Mouse (Mus musculus) midbrain, embryonic 15.5 days (tissue): ENCODE results near the gene Kcnk13. TPM values are rescaled to one million over a fixed set of nuclear protein-coding genes. Genes with fewer than 3 reads are reported as not detected.

ENCODE experiments used
- ATAC-seq: fragments of 200-750 bp; cut with Nextera tagmentation; replicated peaks from 2 replicates; pipeline ENCODE4 v1.8.0; 2017; ENCODE audit warnings: moderate TSS enrichment
- H3K27ac ChIP-seq: fragments of 300-500 bp; sonication (generic); 2 replicates; pipeline ENCODE4 v1.5.1; 2015; ENCODE audit warnings: mild to moderate bottlenecking, inconsistent platforms
- H3K27me3 ChIP-seq: fragments of 300-500 bp; sonication (generic); replicated peaks from 2 replicates; pipeline ENCODE4 v1.6.1; 2015; ENCODE audit warnings: inconsistent platforms
- H3K36me3 ChIP-seq: fragments of 300-500 bp; sonication (generic); replicated peaks from 2 replicates; pipeline ENCODE4 v1.6.1; 2015; ENCODE audit warnings: inconsistent platforms
- H3K4me1 ChIP-seq: fragments of 300-500 bp; sonication (generic); 2 replicates; pipeline ENCODE4 v1.6.1; 2015; ENCODE audit warnings: inconsistent platforms
- H3K4me2 ChIP-seq: fragments of 300-500 bp; sonication (generic); 2 replicates; pipeline ENCODE4 v1.6.1; 2015; ENCODE audit warnings: inconsistent platforms, mild to moderate bottlenecking, moderate library complexity
- H3K4me3 ChIP-seq: fragments of 300-500 bp; sonication (generic); 2 replicates; pipeline ENCODE4 v1.5.1; 2015; ENCODE audit warnings: mild to moderate bottlenecking, inconsistent platforms
- H3K9ac ChIP-seq: fragments of 300-500 bp; sonication (generic); 2 replicates; pipeline ENCODE4 v1.6.1; 2015; ENCODE audit warnings: mild to moderate bottlenecking, inconsistent platforms
- H3K9me3 ChIP-seq: fragments of 300-500 bp; sonication (generic); 2 replicates; pipeline ENCODE4 v1.6.1; 2016; ENCODE audit warnings: inconsistent platforms
- WGBS: fragments of 180-500 bp; shearing (Covaris S2); methylation state at CpG from one replicate; pipeline ENCODE4 v1.1.7; 2015; ENCODE audit warnings: mixed read lengths; 5-methylcytosine and 5-hydroxymethylcytosine counted together
- polyA plus RNA-seq: library from polyadenylated mRNA; unstranded; fragments of >200 nt; fragmentation: Nextera tagmentation; extraction: Ambion mirVana; gene quantifications from 2 replicates; pipeline ENCODE4 v1.2.1, GENCODE M21; 2015

Gene Kcnk13
- polyA plus RNA-seq, 1 experiment from 2014 or later = 1.1 TPM

- no peak for ATAC-seq
- H3K9ac ChIP-seq = no peak overlapping the region
- H3K9me3 ChIP-seq = no peaks in the 10 kb centered on the region
- no peak overlapping the region for H3K4me3 ChIP-seq
- H3K36me3 ChIP-seq = peaks cover 7% of the 10 kb centered on the region; the same call in 1 of the 2 replicates
- no peak overlapping the region for H3K4me2 ChIP-seq
- no peak overlapping the region for H3K27ac ChIP-seq
- WGBS = 84% methylated on average over 6 of the region's 6 CpGs
- no peaks in the 10 kb centered on the region for H3K27me3 ChIP-seq
- H3K4me1 ChIP-seq = no peaks in the 10 kb centered on the region
Measured at GRCm38 (mm10) chr12:99939179-99939578, 25.1 kb upstream of the Kcnk13 start.

GRCm38 (mm10) chr12:99940704-99941103 is 23.6 kb upstream of the Kcnk13 start:
- no peak overlapping the region for H3K4me2 ChIP-seq
- H3K4me3 ChIP-seq = no peak overlapping the region
- H3K27me3 ChIP-seq = no peaks in the 10 kb centered on the region
- H3K27ac ChIP-seq = no peak overlapping the region
- H3K4me1 ChIP-seq = no peaks in the 10 kb centered on the region
- 81% methylated on average over 7 of the region's 7 CpGs for WGBS
- H3K36me3 ChIP-seq = peaks cover 10% of the 10 kb centered on the region; the same call in 1 of the 2 replicates
- H3K9me3 ChIP-seq = no peaks in the 10 kb centered on the region
- no peak overlapping the region for H3K9ac ChIP-seq
- ATAC-seq = no peak

GRCm38 (mm10) chr12:99942441-99942840 is 21.9 kb upstream of the Kcnk13 start:
- Histone ChIP-seq H3K9ac (no peak overlapping the region), H3K4me2 (no peak overlapping the region), H3K4me1 (no peaks in the 10 kb centered on the region), H3K4me3 (no peak overlapping the region), H3K27ac (no peak overlapping the region), H3K36me3 (peaks cover 10% of the 10 kb centered on the region; the same call in 1 of the 2 replicates), H3K27me3 (no peaks in the 10 kb centered on the region), H3K9me3 (no peaks in the 10 kb centered on the region)
- ATAC-seq = no peak
- WGBS = 95% methylated on average over 8 of the region's 8 CpGs

- H3K27me3 ChIP-seq = no peaks in the 10 kb centered on the region
- no peak overlapping the region for H3K4me2 ChIP-seq
- H3K4me3 ChIP-seq = no peak overlapping the region
- no peaks in the 10 kb centered on the region for H3K9me3 ChIP-seq
- WGBS = 55% methylated on average over 7 of the region's 7 CpGs
- H3K9ac ChIP-seq = no peak overlapping the region
- H3K4me1 ChIP-seq = no peaks in the 10 kb centered on the region
- no peak overlapping the region for H3K27ac ChIP-seq
- ATAC-seq = no peak
- H3K36me3 ChIP-seq = 0 out of 2 replicates have a peak, but pooled peaks cover 14% of the 10 kb centered on the region
Measured at GRCm38 (mm10) chr12:99952928-99953327, 11.4 kb upstream of the Kcnk13 start.

GRCm38 (mm10) chr12:99956411-99956810 is 7.9 kb upstream of the Kcnk13 start:
- H3K27me3 ChIP-seq = no peaks in the 10 kb centered on the region; the same call in 1 of the 2 replicates
- H3K4me1 ChIP-seq = no peaks in the 10 kb centered on the region
- H3K27ac ChIP-seq = no peak overlapping the region
- ATAC-seq = no peak
- H3K4me2 ChIP-seq = no peak overlapping the region
- no peak overlapping the region for H3K9ac ChIP-seq
- H3K4me3 ChIP-seq = no peak overlapping the region
- 85% methylated on average over 7 of the region's 7 CpGs for WGBS
- 0 out of 2 replicates have a peak, but pooled peaks cover 8% of the 10 kb centered on the region for H3K36me3 ChIP-seq
- no peaks in the 10 kb centered on the region for H3K9me3 ChIP-seq

GRCm38 (mm10) chr12:99958068-99959060 is 5.9 kb upstream of the Kcnk13 start:
- ATAC-seq = 0 out of 2 replicates have a peak, but pooled peaks have one; percentile 48
- no peak overlapping the region for H3K9ac ChIP-seq

GRCm38 (mm10) chr12:99959291-99959690 is 5.0 kb upstream of the Kcnk13 start:
- no peak overlapping the region for H3K27ac ChIP-seq
- no peak for ATAC-seq
- H3K36me3 ChIP-seq = 0 out of 2 replicates have a peak, but pooled peaks cover 8% of the 10 kb centered on the region
- no peak overlapping the region for H3K4me3 ChIP-seq
- H3K4me2 ChIP-seq = no peak overlapping the region
- H3K9me3 ChIP-seq = no peaks in the 10 kb centered on the region
- H3K27me3 ChIP-seq = peaks cover 13% of the 10 kb centered on the region
- H3K9ac ChIP-seq = no peak overlapping the region
- peaks cover 2% of the 10 kb centered on the region for H3K4me1 ChIP-seq

More at GRCm38 (mm10) chr12:99958068-99959060, 5.9 kb upstream of the Kcnk13 start:
- peaks cover 3% of the 10 kb centered on the region; the same call in 1 of the 2 replicates for H3K27me3 ChIP-seq
- no peaks in the 10 kb centered on the region for H3K4me1 ChIP-seq
- no peak overlapping the region for H3K4me3 ChIP-seq
- no peaks in the 10 kb centered on the region for H3K9me3 ChIP-seq
- H3K36me3 ChIP-seq = 0 out of 2 replicates have a peak, but pooled peaks cover 8% of the 10 kb centered on the region
- 57% methylated on average over 9 of the region's 9 CpGs for WGBS
- no peak overlapping the region for H3K4me2 ChIP-seq
- peak overlapping the region; percentile 5; the same call in 1 of the 2 replicates for H3K27ac ChIP-seq

- Histone ChIP-seq H3K27ac (no peak overlapping the region), H3K4me2 (no peak overlapping the region), H3K4me1 (peaks cover 9% of the 10 kb centered on the region), H3K27me3 (peaks cover 18% of the 10 kb centered on the region), H3K9me3 (no peaks in the 10 kb centered on the region), H3K36me3 (0 out of 2 replicates have a peak, but pooled peaks cover 8% of the 10 kb centered on the region), H3K4me3 (no peak overlapping the region), H3K9ac (no peak overlapping the region)
- WGBS = 16% methylated on average over 10 of the region's 10 CpGs
- ATAC-seq = no peak
Measured at GRCm38 (mm10) chr12:99959930-99960329, 4.4 kb upstream of the Kcnk13 start.

- Histone ChIP-seq H3K4me3 (no peak overlapping the region), H3K4me1 (peaks cover 15% of the 10 kb centered on the region), H3K9ac (no peak overlapping the region), H3K27ac (no peak overlapping the region), H3K4me2 (no peak overlapping the region), H3K27me3 (peaks cover 21% of the 10 kb centered on the region), H3K36me3 (0 out of 2 replicates have a peak, but pooled peaks cover 4% of the 10 kb centered on the region), H3K9me3 (no peaks in the 10 kb centered on the region)
- WGBS = 94% methylated on average over 7 of the region's 7 CpGs
- no peak for ATAC-seq
Measured at GRCm38 (mm10) chr12:99960675-99961074, 3.6 kb upstream of the Kcnk13 start.

- peaks cover 32% of the 10 kb centered on the region for H3K4me1 ChIP-seq
- WGBS = under 1% methylated on average over 77 of the region's 77 CpGs
- peak overlapping the region; percentile 55 for H3K4me3 ChIP-seq
- H3K9ac ChIP-seq = peak overlapping the region; percentile 59
- H3K27me3 ChIP-seq = peaks cover 63% of the 10 kb centered on the region
- H3K36me3 ChIP-seq = no peaks in the 10 kb centered on the region
- peak; percentile 54 for ATAC-seq
- peak overlapping the region; percentile 97 for H3K4me2 ChIP-seq
- H3K27ac ChIP-seq = no peak overlapping the region
- no peaks in the 10 kb centered on the region for H3K9me3 ChIP-seq
Measured at GRCm38 (mm10) chr12:99965203-99966115, 1.2 kb downstream of the Kcnk13 start.

- WGBS = 4% methylated on average over 25 of the region's 25 CpGs
- Histone ChIP-seq H3K27me3 (peaks cover 63% of the 10 kb centered on the region), H3K4me2 (peak overlapping the region; percentile 97), H3K9ac (peak overlapping the region; percentile 59), H3K4me3 (peak overlapping the region; percentile 55), H3K36me3 (no peaks in the 10 kb centered on the region), H3K4me1 (peaks cover 32% of the 10 kb centered on the region), H3K9me3 (no peaks in the 10 kb centered on the region), H3K27ac (no peak overlapping the region)
- ATAC-seq = peak; percentile 34
Measured at GRCm38 (mm10) chr12:99966116-99966770, 1.9 kb downstream of the Kcnk13 start.
